Mouse (Mus musculus): Measurements from ENCODE around the gene Psmd3. TPM values are rescaled to one million over a fixed set of nuclear protein-coding genes. Genes with fewer than 3 reads are reported as not detected.
"Not testable (repeated sequence)": the region's sequence is repeated elsewhere in the genome, so short reads cannot be mapped to it uniquely, and the experiment has no call there.

Psmd3 gene
- total RNA-seq, 4 experiments from 2014 or later: 115 to 128 (median 124) TPM

GRCm38 (mm10) chr11:98717904-98718303 lies 35.5 kb downstream of the Psmd3 start:
- DNase-seq (ENCODE audit: low spot score in 2 of 2): peak; percentile 66 to 85

- no peak for DNase-seq (ENCODE audit: low spot score in 2 of 2)
Observed at GRCm38 (mm10) chr11:98720756-98721155, 38.4 kb downstream of the Psmd3 start.

GRCm38 (mm10) chr11:98721458-98722226 lies 39.3 kb downstream of the Psmd3 start:
- DNase-seq (ENCODE audit: low spot score in 2 of 2): peak in 1 of 2 experiments; percentile 76

- no peak for DNase-seq (ENCODE audit: low spot score in 2 of 2)
Observed at GRCm38 (mm10) chr11:98723098-98723497, 40.7 kb downstream of the Psmd3 start.

- DNase-seq (ENCODE audit: low spot score in 2 of 2): no peak
Observed at GRCm38 (mm10) chr11:98725926-98726506, 43.7 kb downstream of the Psmd3 start.

GRCm38 (mm10) chr11:98729119-98729588 lies 46.8 kb downstream of the Psmd3 start, which contains the start of gene Med24:
Med24 (minus strand) TSS chr11:98729435.
- DNase-seq (ENCODE audit: low spot score in 2 of 2): peak; percentile 90 to 93

- no peak for DNase-seq (ENCODE audit: low spot score in 2 of 2)
Observed at GRCm38 (mm10) chr11:98730727-98731126, 48.4 kb downstream of the Psmd3 start.

GRCm38 (mm10) chr11:98731134-98731533 lies 48.8 kb downstream of the Psmd3 start:
- peak; percentile 83 to 89 for DNase-seq (ENCODE audit: low spot score in 2 of 2)

- DNase-seq (ENCODE audit: low spot score in 2 of 2): no peak
Observed at GRCm38 (mm10) chr11:98734020-98734419, 51.7 kb downstream of the Psmd3 start.

- DNase-seq (ENCODE audit: low spot score in 2 of 2): no peak
Observed at GRCm38 (mm10) chr11:98735111-98735510, 52.8 kb downstream of the Psmd3 start.

GRCm38 (mm10) chr11:98736176-98736575 lies 53.8 kb downstream of the Psmd3 start:
- no peak for DNase-seq (ENCODE audit: low spot score in 2 of 2)

- not testable (repeated sequence) for DNase-seq (ENCODE audit: low spot score in 2 of 2)
Observed at GRCm38 (mm10) chr11:98737220-98737619, 54.9 kb downstream of the Psmd3 start.

- peak in 1 of 2 experiments; percentile 48 for DNase-seq (ENCODE audit: low spot score in 2 of 2)
Observed at GRCm38 (mm10) chr11:98738428-98738911, 56.1 kb downstream of the Psmd3 start.

GRCm38 (mm10) chr11:98738925-98739324 lies 56.6 kb downstream of the Psmd3 start:
- no peak for DNase-seq (ENCODE audit: low spot score in 2 of 2)

- DNase-seq (ENCODE audit: low spot score in 2 of 2): no peak
Observed at GRCm38 (mm10) chr11:98740026-98740392, 57.7 kb downstream of the Psmd3 start.

GRCm38 (mm10) chr11:98740393-98741050 lies 58.2 kb downstream of the Psmd3 start, which contains the start of gene Thra:
Thra (plus strand) TSS chr11:98740638.
- DNase-seq (ENCODE audit: low spot score in 2 of 2): no peak

- DNase-seq (ENCODE audit: low spot score in 2 of 2): peak in 1 of 2 experiments; percentile 24
Observed at GRCm38 (mm10) chr11:98741051-98741620, 58.8 kb downstream of the Psmd3 start.

- DNase-seq (ENCODE audit: low spot score in 2 of 2): peak in 1 of 2 experiments; percentile 60
Observed at GRCm38 (mm10) chr11:98741622-98742396, 59.5 kb downstream of the Psmd3 start.

- DNase-seq (ENCODE audit: low spot score in 2 of 2): no peak
Observed at GRCm38 (mm10) chr11:98742397-98743291, 60.3 kb downstream of the Psmd3 start.

Measured in layer of hippocampus, adult 8-10 months (tissue).